Mouse (Mus musculus) midbrain, postnatal 0 days (tissue): Measurements from ENCODE around the gene Rita1. TPM values are rescaled to one million over a fixed set of nuclear protein-coding genes. Genes with fewer than 3 reads are reported as not detected.

Source experiments
- ATAC-seq: fragments of 200-750 bp; cut with Nextera tagmentation; 2 replicates; pipeline ENCODE4 v1.8.0; 2017; ENCODE audit warnings: moderate number of reproducible peaks, mild to moderate bottlenecking, moderate TSS enrichment, moderate library complexity; ENCODE audit not compliant: low FRiP score
- DNase-seq: peaks from one replicate; pipeline ENCODE4 v3.0.0-alpha.2; 2015; ENCODE audit warnings: low spot score
- H3K27ac ChIP-seq: fragments of 300-500 bp; sonication (generic); 2 replicates; pipeline ENCODE4 v1.5.1; 2014; ENCODE audit warnings: low read depth, mild to moderate bottlenecking, low read length, mixed read lengths
- H3K27me3 ChIP-seq: fragments of 300-500 bp; sonication (generic); 2 replicates; pipeline ENCODE4 v1.6.1; 2014; ENCODE audit warnings: low read length, control low read depth, mixed read lengths; ENCODE audit not compliant: insufficient read depth
- H3K36me3 ChIP-seq: fragments of 300-500 bp; sonication (generic); 2 replicates; pipeline ENCODE4 v1.6.1; 2014; ENCODE audit warnings: low read length, control low read depth, mixed read lengths; ENCODE audit not compliant: insufficient read depth
- H3K4me1 ChIP-seq: fragments of 300-500 bp; sonication (generic); 2 replicates; pipeline ENCODE4 v1.6.1; 2014; ENCODE audit warnings: mild to moderate bottlenecking, control low read depth, antibody characterized with exemption, low read length, mixed read lengths; ENCODE audit not compliant: insufficient read depth
- H3K4me2 ChIP-seq: fragments of 300-500 bp; sonication (generic); 2 replicates; pipeline ENCODE4 v1.6.1; 2014; ENCODE audit warnings: low read depth, mild to moderate bottlenecking, low read length, mixed read lengths; ENCODE audit not compliant: poor library complexity, severe bottlenecking
- H3K4me3 ChIP-seq: fragments of 300-500 bp; sonication (generic); 2 replicates; pipeline ENCODE4 v1.5.1; 2014; ENCODE audit warnings: low read depth, mild to moderate bottlenecking, low read length, moderate library complexity
- H3K9ac ChIP-seq: fragments of 300-500 bp; sonication (generic); replicated peaks from 2 replicates; pipeline ENCODE4 v1.6.1; 2014; ENCODE audit warnings: mild to moderate bottlenecking, low read length, moderate library complexity, mixed read lengths; ENCODE audit not compliant: poor library complexity, severe bottlenecking
- H3K9me3 ChIP-seq: fragments of 300-500 bp; sonication (generic); 2 replicates; pipeline ENCODE4 v1.6.1; 2016; ENCODE audit warnings: low read length, control low read depth
- CTCF ChIP-seq: IDR thresholded peaks from 2 replicates; pipeline ENCODE4 v1.5.1; 2016; ENCODE audit warnings: antibody characterized with exemption, mild to moderate bottlenecking
- WGBS: fragments of 180-500 bp; shearing (Covaris S2); extraction: QIAGEN DNeasy Blood & Tissue Kit; methylation state at CpG from one replicate; pipeline ENCODE4 v1.1.7; 2014; 5-methylcytosine and 5-hydroxymethylcytosine counted together
- polyA plus RNA-seq: library from polyadenylated mRNA; unstranded; fragments of >200 nt; fragmentation: Nextera tagmentation; extraction: Ambion mirVana; gene quantifications from 2 replicates; pipeline ENCODE4 v1.2.1, GENCODE M21; 2015
- total RNA-seq: library from RNA; depleted of rRNA; stranded (reverse); fragments of >200 nt; gene quantifications from 2 replicates; pipeline ENCODE4 v1.2.3, GENCODE M21; 2014

Gene Rita1
- total and polyA plus RNA-seq, 2 experiments from 2014 or later, result 31.4 to 43.6 TPM

GRCm38 (mm10) chr5:120566101-120566500, 46.3 kb downstream of the Rita1 start:
- DNase-seq, result peak; percentile 93
- Histone ChIP-seq H3K4me1 (peaks cover 26% of the 10 kb centered on the region), H3K9ac (no peak overlapping the region), H3K27ac (peak overlapping the region; percentile 79), H3K4me2 (no peak overlapping the region; the same call in 1 of the 2 replicates), H3K4me3 (no peak overlapping the region), H3K9me3 (no peaks in the 10 kb centered on the region), H3K27me3 (no peaks in the 10 kb centered on the region), H3K36me3 (no peaks in the 10 kb centered on the region)
- ATAC-seq, result peak; percentile 48
- 28% methylated on average over 5 of the region's 5 CpGs for WGBS
- no peak for TF ChIP-seq CTCF

DNA sequence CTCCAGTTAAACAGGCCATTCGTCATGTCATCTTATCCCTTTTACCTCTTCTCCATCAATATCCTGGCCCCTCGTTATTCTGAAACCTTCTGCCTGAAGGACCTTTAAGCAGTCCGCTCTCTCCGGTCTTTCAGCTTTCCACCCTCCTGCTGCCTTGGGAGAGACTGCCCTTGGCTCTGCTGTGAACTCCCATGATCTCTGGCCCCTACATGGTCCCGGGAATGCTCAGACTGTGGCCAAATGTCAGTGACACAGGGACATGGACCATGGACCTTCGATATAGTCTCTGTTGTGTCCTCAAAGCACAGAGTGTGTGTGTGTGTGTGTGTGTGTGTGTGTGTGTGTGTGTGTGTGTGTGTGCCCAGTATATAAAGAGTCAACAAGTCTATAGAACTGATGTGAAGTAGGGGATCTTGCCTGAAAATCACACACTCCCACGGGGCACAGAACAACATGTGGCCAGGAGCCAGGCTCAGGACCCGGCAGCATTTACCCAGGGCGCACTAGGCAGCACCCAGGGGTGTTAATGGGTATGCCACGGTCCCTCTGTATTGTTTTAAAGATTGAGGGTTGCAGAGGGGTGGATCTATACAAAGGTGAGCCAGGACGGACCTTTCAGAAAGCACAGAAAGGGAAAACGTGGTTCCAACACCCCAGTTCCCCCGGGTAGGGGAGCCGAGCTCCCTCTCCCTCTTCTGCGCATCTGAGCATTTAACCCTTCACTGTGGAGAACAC, 47.1 kb downstream of the Rita1 start:
- ATAC-seq, result no peak
- 39% methylated on average over 14 of the region's 15 CpGs for WGBS
- Histone ChIP-seq H3K36me3 (no peaks in the 10 kb centered on the region), H3K27me3 (no peaks in the 10 kb centered on the region), H3K4me2 (no peak overlapping the region; the same call in 1 of the 2 replicates), H3K4me1 (peaks cover 24% of the 10 kb centered on the region), H3K9me3 (no peaks in the 10 kb centered on the region), H3K9ac (no peak overlapping the region), H3K27ac (peak overlapping the region; percentile 79), H3K4me3 (no peak overlapping the region)
- no peak for DNase-seq
- no peak for TF ChIP-seq CTCF

DNA sequence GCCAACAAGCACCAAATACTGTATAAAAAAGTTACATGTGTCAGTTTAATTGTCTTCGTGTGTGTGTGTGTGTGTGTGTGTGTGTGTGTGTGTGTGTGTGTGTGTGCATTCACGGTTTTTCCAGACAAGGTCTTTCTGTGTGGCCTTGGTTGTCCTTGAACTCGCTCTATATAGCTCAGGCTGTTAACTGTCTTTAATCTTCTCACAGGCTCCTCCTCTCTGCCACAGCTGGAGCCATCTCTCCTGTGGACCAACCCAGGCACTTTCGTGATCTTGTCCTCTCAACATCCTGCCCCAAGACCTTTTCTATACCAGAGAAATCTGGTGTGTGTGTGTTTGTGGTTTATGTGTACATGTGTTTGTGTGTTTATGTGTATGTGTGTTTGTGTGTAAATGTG, 48.5 kb downstream of the Rita1 start:
- no peak overlapping the region for H3K9ac ChIP-seq
- DNase-seq (no peak), ATAC-seq (no peak)
- no peaks in the 10 kb centered on the region for H3K27me3 ChIP-seq
- H3K36me3 ChIP-seq, result no peaks in the 10 kb centered on the region
- no peaks in the 10 kb centered on the region for H3K9me3 ChIP-seq
- H3K4me3 ChIP-seq, result no peak overlapping the region
- no peak overlapping the region for H3K27ac ChIP-seq
- H3K4me2 ChIP-seq, result no peak overlapping the region
- peaks cover 24% of the 10 kb centered on the region for H3K4me1 ChIP-seq
- TF ChIP-seq CTCF, result no peak
- WGBS, result 63% methylated on average over 4 of the region's 4 CpGs

GRCm38 (mm10) chr5:120562956-120563913, 49.2 kb downstream of the Rita1 start:
- DNase-seq (no peak), ATAC-seq (no peak)
- no peaks in the 10 kb centered on the region for H3K36me3 ChIP-seq
- H3K4me2 ChIP-seq, result no peak overlapping the region
- no peaks in the 10 kb centered on the region for H3K9me3 ChIP-seq
- H3K4me3 ChIP-seq, result no peak overlapping the region
- no peak overlapping the region for H3K9ac ChIP-seq
- 67% methylated on average over 28 of the region's 28 CpGs for WGBS
- TF ChIP-seq CTCF, result no peak
- H3K27ac ChIP-seq, result no peak overlapping the region
- no peaks in the 10 kb centered on the region for H3K27me3 ChIP-seq
- H3K4me1 ChIP-seq, result peaks cover 18% of the 10 kb centered on the region

GRCm38 (mm10) chr5:120560616-120561311, 51.6 kb downstream of the Rita1 start:
- Histone ChIP-seq H3K4me1 (no peaks in the 10 kb centered on the region; the same call in 1 of the 2 replicates), H3K4me2 (0 out of 2 replicates have a peak overlapping the region, but pooled peaks have one; percentile 6), H3K27me3 (no peaks in the 10 kb centered on the region), H3K9ac (no peak overlapping the region), H3K27ac (peak overlapping the region; percentile 38; the same call in 1 of the 2 replicates), H3K9me3 (no peaks in the 10 kb centered on the region), H3K36me3 (peaks cover 7% of the 10 kb centered on the region; the same call in 1 of the 2 replicates), H3K4me3 (no peak overlapping the region)
- TF ChIP-seq CTCF, result no peak
- DNase-seq, result peak; percentile 76
- ATAC-seq, result 0 out of 2 replicates have a peak, but pooled peaks have one; percentile 36
- 22% methylated on average over 16 of the region's 16 CpGs for WGBS
